Mouse (Mus musculus): ENCODE data around the gene Pomt1. TPM values are rescaled to one million over a fixed set of nuclear protein-coding genes. Genes with fewer than 3 reads are reported as not detected.
A peak's percentile ranks its signal among the peaks of the same experiment; 100 is the strongest.

Gene Pomt1
- polyA plus RNA-seq, 1 experiment from 2014 or later = 21.6 TPM

- H3K4me3 ChIP-seq (ENCODE audit: low read depth, low read length) = no peak overlapping the region
- peaks cover 100% of the 10 kb centered on the region for H3K36me3 ChIP-seq (ENCODE audit: insufficient read depth)
- no peak overlapping the region for H3K9ac ChIP-seq
- H3K4me2 ChIP-seq = no peak overlapping the region
- no peaks in the 10 kb centered on the region for H3K9me3 ChIP-seq (ENCODE audit: low read depth, low read length)
- H3K27ac ChIP-seq (ENCODE audit: low read depth) = no peak overlapping the region
- H3K4me1 ChIP-seq (ENCODE audit: insufficient read depth) = no peaks in the 10 kb centered on the region
- WGBS = 79% methylated on average over 11 of the region's 11 CpGs
- DNase-seq (no peak), ATAC-seq (ENCODE audit: insufficient read depth) (no peak)
- no peak for TF ChIP-seq CTCF (IDR thresholded peaks at IDR 0.05; ENCODE audit: low read depth)
- no peaks in the 10 kb centered on the region for H3K27me3 ChIP-seq (ENCODE audit: insufficient read depth, low read length)
These were observed 37.4 kb upstream of the Pomt1 start for GRCm38 (mm10) chr2:32198977-32199376.

GRCm38 (mm10) chr2:32200033-32200432 lies 36.4 kb upstream of the Pomt1 start:
- 92% methylated on average over 4 of the region's 4 CpGs for WGBS
- TF ChIP-seq CTCF (IDR thresholded peaks at IDR 0.05; ENCODE audit: low read depth) = no peak

GRCm38 (mm10) chr2:32200712-32201111 lies 35.7 kb upstream of the Pomt1 start:
- Histone ChIP-seq H3K4me1 (ENCODE audit: insufficient read depth) (no peaks in the 10 kb centered on the region), H3K27ac (ENCODE audit: low read depth) (no peak overlapping the region), H3K9ac (no peak overlapping the region), H3K9me3 (ENCODE audit: low read depth, low read length) (no peaks in the 10 kb centered on the region), H3K4me2 (no peak overlapping the region), H3K36me3 (ENCODE audit: insufficient read depth) (peaks cover 100% of the 10 kb centered on the region), H3K27me3 (ENCODE audit: insufficient read depth, low read length) (no peaks in the 10 kb centered on the region), H3K4me3 (ENCODE audit: low read depth, low read length) (no peak overlapping the region)
- no peak for TF ChIP-seq CTCF (IDR thresholded peaks at IDR 0.05; ENCODE audit: low read depth)
- ATAC-seq (ENCODE audit: insufficient read depth) (no peak), DNase-seq (no peak)
- WGBS = 86% methylated on average over 11 of the region's 11 CpGs

More at GRCm38 (mm10) chr2:32200033-32200432, 36.4 kb upstream of the Pomt1 start:
- H3K27ac ChIP-seq (ENCODE audit: low read depth) = no peak overlapping the region
- no peaks in the 10 kb centered on the region for H3K27me3 ChIP-seq (ENCODE audit: insufficient read depth, low read length)
- H3K4me1 ChIP-seq (ENCODE audit: insufficient read depth) = no peaks in the 10 kb centered on the region
- H3K9me3 ChIP-seq (ENCODE audit: low read depth, low read length) = no peaks in the 10 kb centered on the region
- ATAC-seq (ENCODE audit: insufficient read depth) (no peak), DNase-seq (no peak)
- peaks cover 100% of the 10 kb centered on the region for H3K36me3 ChIP-seq (ENCODE audit: insufficient read depth)
- no peak overlapping the region for H3K4me2 ChIP-seq
- no peak overlapping the region for H3K4me3 ChIP-seq (ENCODE audit: low read depth, low read length)
- no peak overlapping the region for H3K9ac ChIP-seq

GRCm38 (mm10) chr2:32201527-32201926 lies 34.9 kb upstream of the Pomt1 start:
- no peak overlapping the region for H3K27ac ChIP-seq (ENCODE audit: low read depth)

GRCm38 (mm10) chr2:32203853-32204252 lies 32.5 kb upstream of the Pomt1 start:
- no peak for ATAC-seq (ENCODE audit: insufficient read depth)
- Histone ChIP-seq H3K27me3 (ENCODE audit: insufficient read depth, low read length) (no peaks in the 10 kb centered on the region), H3K9ac (no peak overlapping the region), H3K4me2 (no peak overlapping the region), H3K4me1 (ENCODE audit: insufficient read depth) (no peaks in the 10 kb centered on the region), H3K9me3 (ENCODE audit: low read depth, low read length) (no peaks in the 10 kb centered on the region), H3K36me3 (ENCODE audit: insufficient read depth) (peaks cover 100% of the 10 kb centered on the region), H3K4me3 (ENCODE audit: low read depth, low read length) (no peak overlapping the region), H3K27ac (ENCODE audit: low read depth) (no peak overlapping the region)
- DNase-seq = no peak
- TF ChIP-seq CTCF (IDR thresholded peaks at IDR 0.05; ENCODE audit: low read depth) = no peak
- 94% methylated on average over 13 of the region's 13 CpGs for WGBS

More at GRCm38 (mm10) chr2:32201527-32201926, 34.9 kb upstream of the Pomt1 start:
- Histone ChIP-seq H3K36me3 (ENCODE audit: insufficient read depth) (peaks cover 100% of the 10 kb centered on the region), H3K4me2 (no peak overlapping the region), H3K9ac (no peak overlapping the region), H3K4me3 (ENCODE audit: low read depth, low read length) (no peak overlapping the region), H3K27me3 (ENCODE audit: insufficient read depth, low read length) (no peaks in the 10 kb centered on the region), H3K4me1 (ENCODE audit: insufficient read depth) (no peaks in the 10 kb centered on the region), H3K9me3 (ENCODE audit: low read depth, low read length) (no peaks in the 10 kb centered on the region)
- TF ChIP-seq CTCF (IDR thresholded peaks at IDR 0.05; ENCODE audit: low read depth) = no peak
- WGBS = 65% methylated on average over 7 of the region's 7 CpGs
- peak; percentile 78 for DNase-seq
- peak; percentile 65; the same call in 1 of the 2 replicates for ATAC-seq (ENCODE audit: insufficient read depth)

DNA sequence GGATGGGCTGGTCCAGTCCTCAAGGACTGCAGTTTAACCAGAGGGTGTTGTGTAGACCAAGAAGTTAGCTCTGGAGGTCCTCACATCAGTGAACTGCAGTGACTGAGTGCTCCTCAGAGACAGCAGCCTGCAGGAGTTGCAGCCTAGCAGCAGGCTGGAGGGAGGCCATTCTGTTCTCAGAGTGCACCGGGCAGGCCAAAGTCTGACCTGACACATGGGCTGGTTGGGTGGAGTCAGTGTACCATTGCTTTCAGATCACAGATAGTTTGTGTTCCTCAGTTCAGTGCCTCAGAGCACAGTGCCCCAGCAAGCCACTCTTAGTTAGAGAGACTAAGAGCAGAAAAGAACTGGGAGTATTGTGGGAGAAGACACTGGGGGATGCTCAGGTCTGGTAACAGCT lies 28.7 kb upstream of the Pomt1 start:
- WGBS = 92% methylated on average over 1 of the region's 1 CpGs
- no peak overlapping the region for H3K9ac ChIP-seq
- DNase-seq = no peak
- no peak for ATAC-seq (ENCODE audit: insufficient read depth)
- H3K9me3 ChIP-seq (ENCODE audit: low read depth, low read length) = no peaks in the 10 kb centered on the region
- H3K27ac ChIP-seq (ENCODE audit: low read depth) = no peak overlapping the region
- H3K27me3 ChIP-seq (ENCODE audit: insufficient read depth, low read length) = no peaks in the 10 kb centered on the region
- no peak overlapping the region for H3K4me2 ChIP-seq
- no peaks in the 10 kb centered on the region for H3K4me1 ChIP-seq (ENCODE audit: insufficient read depth)
- peaks cover 100% of the 10 kb centered on the region for H3K36me3 ChIP-seq (ENCODE audit: insufficient read depth)
- no peak for TF ChIP-seq CTCF (IDR thresholded peaks at IDR 0.05; ENCODE audit: low read depth)
- no peak overlapping the region for H3K4me3 ChIP-seq (ENCODE audit: low read depth, low read length)

DNA sequence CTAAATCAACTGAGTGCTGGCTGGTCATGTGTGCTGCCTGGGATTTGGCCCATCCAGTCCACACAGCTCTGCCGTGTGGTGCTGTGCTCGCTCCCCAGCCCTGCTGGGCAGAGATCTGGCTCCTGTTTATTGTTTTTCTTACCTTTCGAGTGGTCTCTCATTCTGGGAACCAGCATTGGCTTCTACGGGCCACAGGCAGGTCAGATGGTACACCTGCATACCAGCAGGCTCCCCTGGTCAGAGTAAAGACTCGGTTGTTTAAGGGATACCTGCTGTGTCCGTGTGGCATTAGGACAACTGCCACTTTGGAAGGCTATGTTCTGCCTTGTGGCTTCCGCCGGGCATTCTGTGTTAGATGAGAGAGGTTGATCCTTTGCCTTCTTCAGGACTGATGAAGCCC lies 24.7 kb upstream of the Pomt1 start:
- Histone ChIP-seq H3K27me3 (ENCODE audit: insufficient read depth, low read length) (no peaks in the 10 kb centered on the region), H3K4me1 (ENCODE audit: insufficient read depth) (no peaks in the 10 kb centered on the region), H3K9me3 (ENCODE audit: low read depth, low read length) (no peaks in the 10 kb centered on the region), H3K27ac (ENCODE audit: low read depth) (no peak overlapping the region), H3K9ac (no peak overlapping the region), H3K36me3 (ENCODE audit: insufficient read depth) (peaks cover 100% of the 10 kb centered on the region), H3K4me3 (ENCODE audit: low read depth, low read length) (no peak overlapping the region), H3K4me2 (no peak overlapping the region)
- WGBS = 88% methylated on average over 8 of the region's 8 CpGs
- no peak for ATAC-seq (ENCODE audit: insufficient read depth)
- no peak for DNase-seq
- TF ChIP-seq CTCF (IDR thresholded peaks at IDR 0.05; ENCODE audit: low read depth) = no peak

GRCm38 (mm10) chr2:32213000-32213399 lies 23.4 kb upstream of the Pomt1 start:
- Histone ChIP-seq H3K9ac (no peak overlapping the region), H3K9me3 (ENCODE audit: low read depth, low read length) (no peaks in the 10 kb centered on the region), H3K4me1 (ENCODE audit: insufficient read depth) (no peaks in the 10 kb centered on the region), H3K4me3 (ENCODE audit: low read depth, low read length) (no peak overlapping the region), H3K27ac (ENCODE audit: low read depth) (no peak overlapping the region), H3K36me3 (ENCODE audit: insufficient read depth) (peaks cover 100% of the 10 kb centered on the region), H3K4me2 (no peak overlapping the region), H3K27me3 (ENCODE audit: insufficient read depth, low read length) (no peaks in the 10 kb centered on the region)
- ATAC-seq (ENCODE audit: insufficient read depth) (no peak), DNase-seq (peak; percentile 48)
- no peak for TF ChIP-seq CTCF (IDR thresholded peaks at IDR 0.05; ENCODE audit: low read depth)
- 56% methylated on average over 10 of the region's 10 CpGs for WGBS

Data from lung, embryonic 14.5 days (tissue).